Comparison of ENCODE assay signal across 27 mouse cellular contexts in genomic region chr9:58432793-58433370, GRCm38 (mm10). TPM values are rescaled to one million over a fixed set of nuclear protein-coding genes. Genes with fewer than 3 reads are reported as not detected.
"Had no signal": no experiment of that assay in that cellular context is flagged by ENCODE, and none has a peak within 500 bp of the region (broad histone marks: within the 10 kb centered on the region; RNA-seq: fewer than 3 reads in every experiment).

No protein-coding gene starts in this region.

- H3K27me3 ChIP-seq: heart, embryonic 15.5 days; hindbrain, embryonic 13.5 days; hindbrain, embryonic 15.5 days; limb, embryonic 13.5 days; limb, embryonic 15.5 days; liver, embryonic 12.5 days had no signal

- ATAC-seq: hindbrain, postnatal 0 days; intestine, embryonic 16.5 days; liver, embryonic 12.5 days had no signal

- H3K9me3 ChIP-seq: heart, embryonic 13.5 days; heart, embryonic 15.5 days; hindbrain, embryonic 13.5 days; hindbrain, embryonic 15.5 days; limb, embryonic 13.5 days; limb, embryonic 15.5 days; liver, embryonic 12.5 days had no signal

- H3K9ac ChIP-seq: heart, embryonic 13.5 days; heart, embryonic 15.5 days; hindbrain, embryonic 13.5 days; hindbrain, embryonic 15.5 days; limb, embryonic 13.5 days; limb, embryonic 15.5 days; liver, embryonic 12.5 days; liver, embryonic 14.5 days had no signal

- H3K27ac ChIP-seq: heart, adult 2 months; heart, embryonic 13.5 days; heart, embryonic 15.5 days; hindbrain, embryonic 13.5 days; hindbrain, embryonic 15.5 days; hindbrain, postnatal 0 days; limb, embryonic 13.5 days; limb, embryonic 15.5 days; liver, embryonic 12.5 days; liver, embryonic 14.5 days had no signal

- H3K36me3 ChIP-seq: heart, embryonic 13.5 days; heart, embryonic 15.5 days; hindbrain, embryonic 13.5 days; hindbrain, embryonic 15.5 days; limb, embryonic 13.5 days; limb, embryonic 15.5 days; liver, embryonic 12.5 days had no signal

- H3K4me2 ChIP-seq: heart, embryonic 11.5 days; heart, embryonic 13.5 days; heart, embryonic 15.5 days; hindbrain, embryonic 13.5 days; hindbrain, embryonic 15.5 days; limb, embryonic 13.5 days; limb, embryonic 15.5 days; liver, embryonic 12.5 days had no signal

- H3K4me3 ChIP-seq: heart, adult 2 months; heart, embryonic 13.5 days; heart, embryonic 15.5 days; hindbrain, embryonic 13.5 days; hindbrain, embryonic 15.5 days; limb, embryonic 13.5 days; limb, embryonic 15.5 days; liver, embryonic 12.5 days had no signal

- H3K4me1 ChIP-seq: liver, embryonic 12.5 days had no signal

- DNase-seq: gastrocnemius, postnatal 14 days; gastrocnemius, postnatal 36 days; heart, adult 11 months; heart, adult 2 months; heart, postnatal 14 days; heart, postnatal 36 days; kidney, adult 11 months; kidney, adult 2 months; kidney, adult 9 months; kidney, postnatal 14 days; kidney, postnatal 36 days; layer of hippocampus, adult 9-11 months; layer of hippocampus, postnatal 36 days; left cerebral cortex, postnatal 4 days had no signal

RNA-seq across cellular contexts. Expression of gene Insyn1, which starts 55.5 kb away (rescaled TPM):
- total RNA-seq: hematopoietic stem cell, adult 5-6 weeks had no signal
- polyA plus RNA-seq: liver, adult 2 months had no signal
